Mouse (Mus musculus): ENCODE measurements around the gene Srrd. TPM values are rescaled to one million over a fixed set of nuclear protein-coding genes. Genes with fewer than 3 reads are reported as not detected.

Srrd gene
- 26.7 and 40.5 TPM in 2 replicates for polyA plus RNA-seq (2016; fragmentation: Nextera tagmentation; extraction: Ambion mirVana)

DNA sequence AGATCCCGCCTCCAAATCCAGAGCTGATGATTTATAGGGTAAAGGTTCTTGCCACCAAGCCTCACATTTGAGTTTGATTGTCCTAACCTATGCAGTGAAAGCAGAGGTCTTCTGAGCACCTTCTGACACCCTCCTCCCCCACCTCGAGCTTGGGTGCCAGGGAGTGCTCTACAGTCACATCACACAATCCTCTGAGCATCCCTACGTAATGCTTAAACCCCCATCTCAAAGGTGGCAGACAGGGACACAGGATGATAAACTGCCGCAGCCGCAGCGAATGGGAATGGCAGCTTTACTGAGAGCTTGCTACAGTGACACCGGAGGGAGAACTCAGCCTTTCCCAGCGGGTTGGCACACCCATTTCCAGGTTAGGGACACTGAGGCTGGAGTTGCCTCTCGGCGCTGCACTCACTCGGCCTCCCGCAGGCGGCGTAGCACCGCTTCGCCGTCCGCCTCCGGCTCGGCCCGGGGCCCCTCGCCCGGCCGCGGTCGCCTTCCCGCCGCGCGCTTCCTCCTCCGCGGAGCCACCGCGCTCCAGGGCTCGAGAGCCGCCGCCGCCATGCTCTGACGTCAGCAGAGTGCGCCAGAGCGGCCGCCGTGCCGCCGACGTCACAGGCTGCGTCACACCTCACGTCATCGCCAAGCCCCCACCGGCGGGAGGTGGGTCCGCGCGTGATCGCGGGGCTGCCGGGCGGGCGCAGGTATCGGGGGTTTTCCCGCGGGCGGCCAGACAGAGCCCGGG lies at the start of gene Srrd, which contains the start of gene Hps4:
Gene Srrd (minus strand): TSS at position 578 of the 742 bp plus-strand sequence.
Gene Hps4 (plus strand): TSS at position 621 of the 742 bp plus-strand sequence.
- Histone ChIP-seq H3K36me3 (peaks cover 40% of the 10 kb centered on the region), H3K4me3 (peak within 1 kb of the TSS; percentile 97), H3K9me3 (no peaks in the 10 kb centered on the region), H3K4me1 (peaks cover 28% of the 10 kb centered on the region), H3K27me3 (ENCODE audit: insufficient read depth, poor library complexity, severe bottlenecking) (no peaks in the 10 kb centered on the region), H3K27ac (peak within 1 kb of the TSS; percentile 96)
- DNase-seq (ENCODE audit: low spot score) = peak; percentile 87
- WGBS = 2% methylated on average over 64 of the region's 64 CpGs

DNA sequence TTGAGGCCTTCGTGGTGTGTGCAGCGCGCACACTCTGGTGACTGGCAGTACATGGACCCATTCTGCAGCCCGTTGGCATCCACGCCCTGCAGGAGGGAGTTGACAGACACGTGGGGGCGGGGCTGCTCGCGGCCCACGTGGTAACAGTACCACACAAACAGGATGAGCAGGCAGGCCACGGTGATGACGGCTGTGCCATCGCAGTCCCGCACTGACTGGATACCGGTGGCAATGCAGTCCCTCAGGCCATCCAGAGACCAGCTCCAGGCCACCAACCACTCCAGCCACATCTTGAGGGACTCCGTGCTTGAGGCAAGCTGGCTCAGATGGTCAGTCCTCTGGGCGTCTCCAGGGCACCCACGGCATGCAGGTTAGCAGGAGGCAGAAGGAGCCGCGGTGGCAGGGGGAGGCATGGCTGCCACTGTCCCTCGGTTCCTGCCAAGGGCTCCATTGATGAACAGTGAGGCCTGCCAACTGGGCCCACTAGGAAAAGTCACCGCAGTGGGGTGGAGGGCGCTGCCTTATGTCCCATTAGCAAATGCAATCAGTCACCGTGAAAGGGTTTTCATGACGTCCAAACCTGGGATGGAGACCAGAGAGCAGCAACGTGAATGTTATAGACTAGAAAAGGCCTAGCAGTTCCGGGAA lies 49.0 kb upstream of the Srrd start:
- WGBS = 57% methylated on average over 27 of the region's 27 CpGs

DNA sequence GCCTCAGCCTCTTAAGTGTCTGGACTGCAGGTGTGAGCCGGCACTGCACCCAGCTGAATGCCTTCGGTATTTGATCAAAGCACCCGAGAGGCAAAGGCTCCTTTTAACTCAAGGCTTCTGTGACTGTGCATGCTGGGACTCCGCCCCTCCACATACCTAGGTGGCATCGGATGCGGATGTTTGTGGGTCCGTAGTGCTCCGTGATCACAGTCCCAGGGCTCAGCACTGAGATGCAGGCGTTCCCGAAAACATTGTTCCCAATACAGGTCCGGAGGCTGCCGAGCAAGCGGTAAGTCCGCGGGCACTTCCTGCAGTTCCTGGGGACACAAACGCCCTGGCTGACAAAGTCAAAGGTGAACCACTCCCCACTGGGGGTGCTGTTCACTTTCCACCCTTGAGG lies 48.2 kb upstream of the Srrd start:
- peaks cover 84% of the 10 kb centered on the region for H3K27me3 ChIP-seq (ENCODE audit: insufficient read depth, poor library complexity, severe bottlenecking)
- no peak overlapping the region for H3K27ac ChIP-seq
- 31% methylated on average over 16 of the region's 16 CpGs for WGBS
- DNase-seq (ENCODE audit: low spot score) = no peak
- peaks cover 26% of the 10 kb centered on the region for H3K4me1 ChIP-seq
- peaks cover 3% of the 10 kb centered on the region; the same call in 1 of the 2 replicates for H3K36me3 ChIP-seq
- no peak overlapping the region for H3K4me3 ChIP-seq
- no peaks in the 10 kb centered on the region for H3K9me3 ChIP-seq

More for the DNA sequence above, 49.0 kb upstream of the Srrd start:
- H3K27ac ChIP-seq = no peak overlapping the region
- no peaks in the 10 kb centered on the region for H3K9me3 ChIP-seq
- peaks cover 90% of the 10 kb centered on the region for H3K27me3 ChIP-seq (ENCODE audit: insufficient read depth, poor library complexity, severe bottlenecking)
- H3K4me3 ChIP-seq = no peak overlapping the region
- no peaks in the 10 kb centered on the region for H3K36me3 ChIP-seq
- H3K4me1 ChIP-seq = peaks cover 26% of the 10 kb centered on the region
- DNase-seq (ENCODE audit: low spot score) = no peak

DNA sequence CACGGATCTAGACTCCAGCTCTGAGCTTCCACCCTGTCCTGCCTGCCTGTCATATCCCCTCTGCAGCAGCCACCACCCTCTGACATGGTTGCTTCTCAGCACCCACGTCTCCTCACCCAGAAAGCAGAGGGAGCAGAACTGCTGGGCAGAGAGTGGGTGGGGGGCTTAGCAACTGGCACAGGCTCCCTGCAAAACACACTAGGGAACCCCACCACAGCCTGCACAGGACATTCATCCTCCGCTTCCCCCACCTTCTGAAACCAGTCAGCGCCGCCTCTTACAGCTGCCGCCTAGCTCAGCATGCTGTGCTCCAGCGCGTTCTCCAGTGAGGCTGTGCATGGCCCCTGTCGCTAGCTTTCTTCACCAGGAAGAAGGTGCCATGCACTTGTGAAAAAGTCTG lies 46.5 kb upstream of the Srrd start:
- peaks cover 68% of the 10 kb centered on the region for H3K27me3 ChIP-seq (ENCODE audit: insufficient read depth, poor library complexity, severe bottlenecking)
- H3K4me3 ChIP-seq = no peak overlapping the region
- 76% methylated on average over 9 of the region's 9 CpGs for WGBS
- no peak for DNase-seq (ENCODE audit: low spot score)
- no peak overlapping the region for H3K27ac ChIP-seq
- peaks cover 5% of the 10 kb centered on the region; the same call in 1 of the 2 replicates for H3K36me3 ChIP-seq
- no peaks in the 10 kb centered on the region for H3K9me3 ChIP-seq
- peaks cover 15% of the 10 kb centered on the region for H3K4me1 ChIP-seq

DNA sequence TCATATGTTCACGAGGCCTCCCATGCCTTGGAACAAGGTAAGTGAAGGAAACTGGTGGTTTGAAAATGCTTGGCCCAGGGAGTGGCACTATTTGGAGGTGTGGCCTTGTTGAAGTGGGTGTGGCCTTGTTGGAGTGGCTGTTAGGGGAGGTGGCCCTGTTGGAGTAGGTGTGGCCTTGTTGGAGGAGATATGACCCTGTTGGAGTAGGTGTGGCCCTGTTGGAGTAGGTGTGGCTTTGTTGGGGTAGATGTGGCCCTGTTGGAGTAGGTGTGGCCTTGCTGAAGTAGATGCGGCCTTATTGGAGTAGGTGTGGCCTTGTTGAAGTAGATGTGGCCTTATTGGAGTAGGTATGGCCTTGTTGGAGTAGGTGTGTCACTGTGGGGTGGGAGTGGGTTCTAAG lies 43.1 kb upstream of the Srrd start:
- no peaks in the 10 kb centered on the region for H3K9me3 ChIP-seq
- 73% methylated on average over 2 of the region's 2 CpGs for WGBS
- DNase-seq (ENCODE audit: low spot score) = peak; percentile 90
- H3K27ac ChIP-seq = no peak overlapping the region
- H3K4me1 ChIP-seq = peaks cover 8% of the 10 kb centered on the region
- H3K4me3 ChIP-seq = no peak overlapping the region
- peaks cover 5% of the 10 kb centered on the region; the same call in 1 of the 2 replicates for H3K36me3 ChIP-seq
- H3K27me3 ChIP-seq (ENCODE audit: insufficient read depth, poor library complexity, severe bottlenecking) = peaks cover 34% of the 10 kb centered on the region

DNA sequence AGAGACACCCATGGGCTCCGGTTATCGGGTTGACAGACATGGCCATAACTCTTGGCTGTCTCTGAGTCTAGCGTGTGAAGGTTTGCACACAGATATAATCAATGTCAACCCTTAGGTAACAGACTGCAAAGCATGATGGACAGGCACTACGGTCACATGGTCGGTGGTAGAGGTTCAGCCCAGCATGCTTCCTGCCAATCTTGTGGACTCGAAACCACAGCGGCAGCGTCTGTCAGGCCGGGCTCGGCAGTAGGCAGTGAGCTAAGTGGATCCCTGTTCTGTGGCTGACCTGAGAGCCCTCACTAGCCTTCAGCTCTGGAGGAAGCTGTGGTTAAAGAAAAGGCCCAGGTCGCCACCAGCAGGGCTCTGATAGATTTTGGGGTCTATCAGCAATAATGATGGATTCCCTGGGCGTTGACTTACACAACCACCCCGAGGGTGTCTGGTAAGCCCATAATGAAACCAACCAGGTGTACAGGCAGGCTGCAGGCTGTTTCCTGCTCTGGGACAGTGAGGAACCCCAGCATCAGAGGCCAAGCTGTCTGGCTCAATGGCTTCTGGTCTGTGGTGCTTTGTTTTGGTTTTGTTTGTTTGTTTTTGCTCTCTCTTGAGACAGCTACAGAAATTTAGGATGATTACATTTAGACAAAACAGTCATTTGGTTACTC lies 42.1 kb upstream of the Srrd start:
- Histone ChIP-seq H3K4me3 (no peak overlapping the region), H3K9me3 (no peaks in the 10 kb centered on the region), H3K27me3 (ENCODE audit: insufficient read depth, poor library complexity, severe bottlenecking) (peaks cover 32% of the 10 kb centered on the region; the same call in 1 of the 2 replicates), H3K4me1 (peaks cover 9% of the 10 kb centered on the region), H3K27ac (no peak overlapping the region), H3K36me3 (peaks cover 6% of the 10 kb centered on the region; the same call in 1 of the 2 replicates)
- 83% methylated on average over 13 of the region's 13 CpGs for WGBS
- no peak for DNase-seq (ENCODE audit: low spot score)

DNA sequence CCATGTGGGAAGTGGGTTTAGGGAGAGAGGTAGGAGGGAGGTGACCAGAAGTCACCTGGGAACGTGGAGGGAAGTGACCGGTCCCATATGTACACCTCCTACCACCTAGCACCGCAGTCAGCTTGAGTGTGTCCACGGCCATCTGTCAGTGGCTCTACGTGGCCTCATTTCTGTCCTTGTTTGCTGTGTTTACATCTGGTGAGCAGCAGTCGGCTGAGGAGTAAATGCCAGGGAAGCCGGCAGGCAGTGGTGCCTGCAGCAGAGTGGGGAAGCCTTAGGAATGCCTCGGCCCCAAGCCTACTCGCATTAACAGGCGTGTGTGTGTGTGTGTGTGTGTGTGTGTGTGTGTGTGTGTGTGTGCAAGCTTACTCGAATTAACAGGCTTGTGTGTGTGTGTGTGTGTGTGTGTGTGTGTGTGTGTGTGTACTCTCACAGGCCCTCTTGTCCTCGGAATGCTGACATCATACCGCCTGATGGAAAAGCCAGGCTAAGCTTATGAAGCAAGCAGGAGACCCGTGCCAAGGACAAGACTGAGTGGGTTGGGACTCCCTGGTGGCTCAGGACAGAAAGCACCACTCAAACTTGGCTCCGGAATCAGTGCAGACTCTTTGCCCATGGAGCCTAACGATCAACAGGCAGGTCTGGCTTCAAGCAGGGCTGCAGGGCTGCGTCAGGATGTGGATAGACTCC lies 39.9 kb upstream of the Srrd start:
- no peak overlapping the region for H3K4me3 ChIP-seq
- H3K27me3 ChIP-seq (ENCODE audit: insufficient read depth, poor library complexity, severe bottlenecking) = peaks cover 22% of the 10 kb centered on the region; the same call in 1 of the 2 replicates
- peaks cover 27% of the 10 kb centered on the region for H3K36me3 ChIP-seq
- DNase-seq (ENCODE audit: low spot score) = no peak
- H3K9me3 ChIP-seq = no peaks in the 10 kb centered on the region
- peaks cover 9% of the 10 kb centered on the region for H3K4me1 ChIP-seq
- H3K27ac ChIP-seq = no peak overlapping the region
- WGBS = 70% methylated on average over 17 of the region's 17 CpGs

DNA sequence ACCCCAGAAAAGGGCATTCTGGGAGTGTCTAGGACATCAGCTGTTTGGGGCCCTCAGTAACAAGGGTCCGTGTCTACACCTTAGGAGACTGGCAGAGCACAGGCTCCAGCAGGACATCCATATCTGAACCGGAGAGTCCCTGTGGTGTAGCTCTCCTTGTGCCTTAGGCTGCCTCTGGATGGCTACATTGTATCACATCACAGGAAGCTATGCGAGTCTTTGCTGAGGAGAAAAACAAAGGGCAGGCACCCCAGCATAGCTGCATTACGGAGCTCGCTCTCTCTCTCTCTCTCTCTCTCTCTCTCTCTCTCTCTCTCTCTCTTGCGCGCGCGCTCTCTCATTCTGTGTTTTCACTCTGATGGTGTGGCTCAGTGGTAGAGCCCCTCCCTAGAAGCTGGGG lies 39.2 kb upstream of the Srrd start:
- Histone ChIP-seq H3K4me3 (no peak overlapping the region), H3K27me3 (ENCODE audit: insufficient read depth, poor library complexity, severe bottlenecking) (peaks cover 14% of the 10 kb centered on the region; the same call in 1 of the 2 replicates), H3K27ac (no peak overlapping the region), H3K9me3 (no peaks in the 10 kb centered on the region), H3K4me1 (peaks cover 9% of the 10 kb centered on the region), H3K36me3 (peaks cover 27% of the 10 kb centered on the region)
- WGBS = 75% methylated on average over 9 of the region's 9 CpGs
- no peak for DNase-seq (ENCODE audit: low spot score)

DNA sequence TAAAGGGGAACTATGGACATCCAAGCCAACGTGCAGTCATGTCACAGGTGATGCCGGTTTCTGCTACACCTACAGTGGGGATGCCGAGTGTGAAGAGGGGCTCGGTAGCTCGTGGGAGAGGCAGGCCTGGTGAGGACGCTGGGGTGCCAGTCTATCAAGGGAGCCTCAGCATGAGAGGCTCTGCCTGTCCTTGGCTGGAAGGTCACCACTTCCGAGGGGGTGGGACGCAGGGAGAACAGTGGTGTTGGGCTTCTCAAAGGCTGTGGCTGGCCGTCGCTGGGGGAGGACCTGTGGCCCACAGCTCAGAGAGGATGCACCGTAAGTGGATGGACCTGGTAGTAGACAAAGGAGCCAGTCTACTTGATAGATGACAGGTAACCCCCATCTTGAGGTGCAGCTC lies 38.3 kb upstream of the Srrd start:
- H3K4me3 ChIP-seq = no peak overlapping the region
- H3K4me1 ChIP-seq = peaks cover 9% of the 10 kb centered on the region
- DNase-seq (ENCODE audit: low spot score) = no peak
- 64% methylated on average over 11 of the region's 11 CpGs for WGBS
- H3K27ac ChIP-seq = no peak overlapping the region
- H3K27me3 ChIP-seq (ENCODE audit: insufficient read depth, poor library complexity, severe bottlenecking) = peaks cover 20% of the 10 kb centered on the region
- H3K36me3 ChIP-seq = peaks cover 29% of the 10 kb centered on the region
- no peaks in the 10 kb centered on the region for H3K9me3 ChIP-seq

DNA sequence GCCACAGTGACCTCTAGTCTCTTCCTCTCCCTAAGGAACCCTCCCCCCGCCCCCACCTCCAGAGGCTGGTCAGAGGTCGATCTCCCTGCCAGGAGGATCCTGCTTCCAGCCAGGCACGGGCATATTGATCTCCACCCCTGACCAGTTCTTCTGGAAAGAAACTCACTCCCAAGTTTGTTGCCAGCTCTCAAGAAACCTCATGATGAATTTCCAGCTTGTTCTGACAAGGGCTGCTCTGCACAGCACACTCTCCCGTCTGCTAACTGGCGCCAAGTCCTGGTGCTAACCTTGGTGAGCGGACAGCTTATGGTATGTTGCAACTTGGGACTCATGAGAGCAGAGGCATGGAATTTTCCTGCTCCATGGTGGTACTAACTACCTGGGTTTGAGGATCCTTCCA lies 35.9 kb upstream of the Srrd start:
- WGBS = 84% methylated on average over 6 of the region's 6 CpGs
- H3K4me1 ChIP-seq = peaks cover 9% of the 10 kb centered on the region
- peaks cover 48% of the 10 kb centered on the region for H3K36me3 ChIP-seq
- H3K9me3 ChIP-seq = no peaks in the 10 kb centered on the region
- no peak overlapping the region for H3K27ac ChIP-seq
- H3K27me3 ChIP-seq (ENCODE audit: insufficient read depth, poor library complexity, severe bottlenecking) = peaks cover 30% of the 10 kb centered on the region
- no peak for DNase-seq (ENCODE audit: low spot score)
- H3K4me3 ChIP-seq = no peak overlapping the region

DNA sequence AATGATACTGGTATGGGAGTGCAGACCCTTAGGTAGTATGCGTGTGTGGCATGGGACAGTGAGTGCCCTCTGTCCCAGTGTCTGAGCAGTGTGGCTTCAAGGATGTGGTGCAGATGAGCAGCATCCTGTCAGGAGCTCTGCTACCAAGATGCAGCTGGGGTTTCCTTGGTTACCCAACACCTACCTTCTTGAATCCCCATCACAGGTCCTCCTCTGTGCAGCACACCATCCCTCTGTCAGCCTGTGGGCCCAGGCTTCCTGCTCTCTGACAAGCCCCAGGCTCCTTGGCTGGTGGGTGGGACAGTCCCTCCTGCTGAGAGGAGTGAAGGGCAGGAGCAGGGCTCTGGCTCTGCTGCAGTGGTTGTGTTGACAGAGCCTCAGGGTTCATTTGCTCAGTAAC lies 34.5 kb upstream of the Srrd start:
- WGBS = 90% methylated on average over 1 of the region's 1 CpGs
- no peak overlapping the region for H3K4me3 ChIP-seq
- no peaks in the 10 kb centered on the region for H3K9me3 ChIP-seq
- peaks cover 59% of the 10 kb centered on the region for H3K36me3 ChIP-seq
- H3K27me3 ChIP-seq (ENCODE audit: insufficient read depth, poor library complexity, severe bottlenecking) = peaks cover 38% of the 10 kb centered on the region
- peaks cover 9% of the 10 kb centered on the region for H3K4me1 ChIP-seq
- DNase-seq (ENCODE audit: low spot score) = no peak
- H3K27ac ChIP-seq = no peak overlapping the region

DNA sequence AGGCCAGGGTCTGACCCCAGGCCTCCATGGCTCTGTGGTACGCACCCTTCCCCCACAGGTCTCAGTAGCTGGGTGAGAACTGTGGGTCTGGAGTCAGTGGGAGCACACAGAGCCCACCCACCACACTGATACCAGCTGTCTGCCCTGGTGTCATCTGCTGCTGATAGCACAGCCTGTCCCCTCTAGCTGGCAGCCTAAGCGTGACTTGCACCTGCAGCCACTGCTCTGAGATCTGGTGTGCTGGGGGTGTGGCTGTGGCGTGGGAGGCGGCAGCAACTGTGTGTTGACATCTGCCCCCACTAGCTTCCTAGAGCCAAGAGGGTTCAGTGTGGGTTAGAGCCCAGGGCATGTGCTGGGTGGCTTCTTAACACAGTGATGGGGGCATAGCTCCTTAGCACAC lies 33.3 kb upstream of the Srrd start:
- Histone ChIP-seq H3K4me3 (no peak overlapping the region), H3K36me3 (peaks cover 66% of the 10 kb centered on the region), H3K27ac (no peak overlapping the region), H3K27me3 (ENCODE audit: insufficient read depth, poor library complexity, severe bottlenecking) (peaks cover 42% of the 10 kb centered on the region), H3K9me3 (no peaks in the 10 kb centered on the region), H3K4me1 (peaks cover 4% of the 10 kb centered on the region)
- no peak for DNase-seq (ENCODE audit: low spot score)
- WGBS = 84% methylated on average over 4 of the region's 4 CpGs
